Mouse (Mus musculus) CH12.LX (cell line): ENCODE measurements around the gene Nr2f2. TPM values are rescaled to one million over a fixed set of nuclear protein-coding genes. Genes with fewer than 3 reads are reported as not detected.

Experiments
- DNase-seq: peaks from one replicate; pipeline ENCODE4 v3.0.0-alpha.2; 2013; ENCODE audit errors: extremely low read depth
- H3K27ac ChIP-seq: 2 replicates; pipeline ENCODE4 v1.5.1; 2012; ENCODE audit warnings: low read depth, mild to moderate bottlenecking, control low read depth, moderate library complexity; ENCODE audit not compliant: insufficient read depth
- H3K27me3 ChIP-seq: replicated peaks from 2 replicates; pipeline ENCODE3; 2012; ENCODE audit warnings: inconsistent platforms
- H3K36me3 ChIP-seq, 2 experiments: replicated peaks in 1 of 2; 2 replicates each; pipeline versions ENCODE3 to v1.6.1; 2012; ENCODE audit warnings: inconsistent platforms in 1 of 2, low read length in 1 of 2, mild to moderate bottlenecking in 1 of 2, mixed read lengths in 1 of 2, moderate library complexity in 1 of 2; ENCODE audit not compliant: control insufficient read depth in 1 of 2, insufficient read depth in 1 of 2
- H3K4me1 ChIP-seq, 2 experiments: 2 replicates each; pipeline ENCODE4 v1.6.1; 2012; ENCODE audit warnings: inconsistent platforms in 1 of 2, moderate library complexity in 1 of 2; ENCODE audit not compliant: insufficient read depth in 2 of 2, control insufficient read depth in 1 of 2
- H3K4me2 ChIP-seq: 2 replicates; pipeline ENCODE4 v1.6.1; 2012; ENCODE audit warnings: low read depth, mild to moderate bottlenecking, control low read depth; ENCODE audit not compliant: poor library complexity, insufficient read depth, severe bottlenecking
- H3K4me3 ChIP-seq, 3 experiments: fragments of 150-350 bp in 1 of 3; sonication (generic) in 1 of 3; replicated peaks in 1 of 3; 2 replicates each; pipeline versions ENCODE3 to v1.5.1; 2011 to 2012; ENCODE audit warnings: low read depth in 2 of 3, low read length in 2 of 3, mild to moderate bottlenecking in 2 of 3, moderate library complexity in 2 of 3, control low read depth in 1 of 3, improper control_type of control experiment in 1 of 3, inconsistent platforms in 1 of 3, mixed read lengths in 1 of 3; ENCODE audit not compliant: poor library complexity in 1 of 3
- H3K79me2 ChIP-seq: replicated peaks from 2 replicates; pipeline ENCODE4 v1.6.1; 2012; ENCODE audit warnings: mild to moderate bottlenecking, moderate library complexity; ENCODE audit not compliant: control insufficient read depth, poor library complexity, insufficient read depth, severe bottlenecking; ENCODE audit errors: extremely low read depth
- H3K9ac ChIP-seq: 2 replicates; pipeline ENCODE4 v1.6.1; 2012; ENCODE audit warnings: low read depth, mild to moderate bottlenecking, control low read depth, moderate library complexity; ENCODE audit not compliant: insufficient read depth
- H3K9me3 ChIP-seq: replicated peaks from 2 replicates; pipeline ENCODE3; 2012; ENCODE audit warnings: low read length, inconsistent platforms, mixed read lengths
- CHD1 ChIP-seq: IDR thresholded peaks from 2 replicates; pipeline ENCODE4 v1.6.1; 2012; ENCODE audit warnings: low read depth, low read length, improper control_type of control experiment, inconsistent platforms
- CTCF ChIP-seq, 2 experiments: IDR thresholded peaks in 1 of 2; conservative IDR thresholded peaks in 1 of 2; 2 replicates each; pipeline ENCODE4 v1.5.1; 2011 to 2012; ENCODE audit warnings: low read depth in 2 of 2, low read length in 2 of 2, improper control_type of control experiment in 1 of 2, inconsistent platforms in 1 of 2, mild to moderate bottlenecking in 1 of 2, moderate library complexity in 1 of 2
- EP300 ChIP-seq: IDR thresholded peaks from 2 replicates; pipeline ENCODE4 v1.6.1; 2011; ENCODE audit warnings: low read length, improper control_type of control experiment
- ETS1 ChIP-seq: conservative IDR thresholded peaks from 2 replicates; pipeline ENCODE4 v1.6.1; 2012; ENCODE audit warnings: low read depth, mild to moderate bottlenecking, inconsistent platforms, low read length, improper control_type of control experiment, moderate library complexity
- HCFC1 ChIP-seq: IDR thresholded peaks from 2 replicates; pipeline ENCODE4 v1.6.1; 2012; ENCODE audit warnings: low read depth, mild to moderate bottlenecking, inconsistent platforms, low read length, improper control_type of control experiment
- JUND ChIP-seq: conservative IDR thresholded peaks from 2 replicates; pipeline ENCODE4 v1.6.1; 2011; ENCODE audit warnings: low read depth, low read length, improper control_type of control experiment
- MAFK ChIP-seq: IDR thresholded peaks from 2 replicates; pipeline ENCODE4 v1.6.1; 2011; ENCODE audit warnings: low read length, improper control_type of control experiment; ENCODE audit not compliant: insufficient replicate concordance
- MXI1 ChIP-seq: IDR thresholded peaks from 2 replicates; pipeline ENCODE4 v1.6.1; 2011; ENCODE audit warnings: mild to moderate bottlenecking, low read depth, low read length, improper control_type of control experiment
- MYC ChIP-seq: IDR thresholded peaks from 2 replicates; pipeline ENCODE4 v1.6.1; 2011; ENCODE audit warnings: low read depth, mild to moderate bottlenecking, improper control_type of control experiment, low read length
- NELFE ChIP-seq: IDR thresholded peaks from 2 replicates; pipeline ENCODE4 v1.6.1; 2011; ENCODE audit warnings: low read depth, low read length, improper control_type of control experiment
- NRF1 ChIP-seq: IDR thresholded peaks from 2 replicates; pipeline ENCODE4 v1.6.1; 2014; ENCODE audit warnings: low read depth, mild to moderate bottlenecking, inconsistent platforms, low read length, improper control_type of control experiment, moderate library complexity
- PAX5 ChIP-seq: IDR thresholded peaks from 2 replicates; pipeline ENCODE4 v1.6.1; 2012; ENCODE audit warnings: low read length, inconsistent platforms, mixed read lengths
- POLR2AphosphoS2 ChIP-seq: IDR thresholded peaks from 2 replicates; pipeline ENCODE4 v1.6.1; 2011; ENCODE audit warnings: low read depth, low read length, improper control_type of control experiment
- RAD21 ChIP-seq: IDR thresholded peaks from 2 replicates; pipeline ENCODE4 v1.6.1; 2011; ENCODE audit warnings: low read depth, mild to moderate bottlenecking, low read length, improper control_type of control experiment, moderate library complexity
- RCOR1 ChIP-seq: conservative IDR thresholded peaks from 2 replicates; pipeline ENCODE4 v1.6.1; 2012; ENCODE audit warnings: low read depth, mild to moderate bottlenecking, inconsistent platforms, low read length, improper control_type of control experiment
- TCF12 ChIP-seq: IDR thresholded peaks from 2 replicates; pipeline ENCODE4 v1.6.1; 2014; ENCODE audit warnings: low read depth, mild to moderate bottlenecking, inconsistent platforms, low read length, improper control_type of control experiment
- USF1 ChIP-seq: IDR thresholded peaks from 2 replicates; pipeline ENCODE4 v1.6.1; 2014; ENCODE audit warnings: low read depth, mild to moderate bottlenecking, inconsistent platforms, low read length, improper control_type of control experiment
- USF2 ChIP-seq: conservative IDR thresholded peaks from 2 replicates; pipeline ENCODE4 v1.6.1; 2011; ENCODE audit warnings: low read depth, low read length, improper control_type of control experiment
- ZC3H11A ChIP-seq: IDR thresholded peaks from 2 replicates; pipeline ENCODE4 v1.6.1; 2012; ENCODE audit warnings: low read depth, mild to moderate bottlenecking, inconsistent platforms, low read length, improper control_type of control experiment
- dilution Hi-C: fragments of 300-500 bp; cut with MboI; formaldehyde crosslinking; loops from 2 replicates; pipeline ENCODE4 v1.14.3; 2020; ENCODE audit warnings: low sequenced_read_pairs; ENCODE audit not compliant: extremely low pct_unique_long_range_greater_than_20kb, extremely low pct_ligation_motif_present
- in situ Hi-C: fragments of 300-500 bp; cut with MboI; formaldehyde crosslinking; loops from 3 replicates; pipeline ENCODE4 v1.14.3; 2019; ENCODE audit warnings: low sequenced_read_pairs, low pct_ligation_motif_present, low pct_unique_long_range_greater_than_20kb, mixed read lengths
- polyA plus RNA-seq: library from polyadenylated mRNA; unstranded; fragments of >175 nt; gene quantifications from 2 replicates; pipeline ENCODE4 v1.2.1, GENCODE M21; 2012; ENCODE audit warnings: low read depth; ENCODE audit not compliant: insufficient read length
- total RNA-seq, 2 experiments: library from RNA; depleted of rRNA; stranded (reverse); fragments of 300-350 nt in 1 of 2; fragments of >200 nt in 1 of 2; gene quantifications; 2 replicates each; pipeline ENCODE4 v1.2.3; 2012 to 2014

The Nr2f2 gene
- total and polyA plus RNA-seq, 3 experiments, result not detected

DNA sequence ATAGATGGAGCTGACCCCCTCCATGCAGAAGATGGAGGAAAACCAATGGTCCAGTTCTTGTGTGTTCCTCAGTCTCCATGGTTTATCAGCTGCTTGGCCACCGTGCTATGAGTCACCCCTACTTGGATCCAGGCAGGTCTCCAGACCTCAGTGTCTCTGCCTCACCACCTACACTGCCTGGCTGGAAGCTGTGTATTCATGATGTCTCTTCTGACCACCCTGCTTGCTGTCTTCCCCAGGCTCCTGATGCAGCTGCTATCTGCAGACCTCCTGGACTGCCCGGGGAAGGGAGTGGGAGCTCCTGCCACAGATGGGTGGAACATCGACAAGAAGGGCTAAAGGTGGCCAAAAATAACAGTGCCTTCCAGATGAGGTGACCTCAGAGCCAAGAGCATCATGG lies 43.8 kb upstream of the Nr2f2 start:
- no peak overlapping the region for H3K9ac ChIP-seq
- H3K4me2 ChIP-seq, result no peak overlapping the region
- H3K36me3 ChIP-seq, result no peaks in the 10 kb centered on the region
- no peaks in the 10 kb centered on the region for H3K4me1 ChIP-seq
- H3K79me2 ChIP-seq, result no peaks in the 10 kb centered on the region
- peaks cover 75% of the 10 kb centered on the region for H3K9me3 ChIP-seq
- DNase-seq, result no peak
- TF ChIP-seq EP300 (no peak), CHD1 (no peak), USF2 (no peak), MAFK (no peak), PAX5 (no peak), CTCF (conservative IDR thresholded peaks at IDR 0.05 in 1 of 2, IDR thresholded peaks at IDR 0.05 in 1 of 2; ENCODE audit: low read depth in 2 of 2, low read length in 2 of 2) (no peak), POLR2AphosphoS2 (no peak), JUND (no peak), HCFC1 (no peak), ETS1 (no peak), TCF12 (no peak), RAD21 (no peak), USF1 (no peak), MYC (no peak), MXI1 (no peak), RCOR1 (no peak)
- no peak overlapping the region for H3K4me3 ChIP-seq
- dilution Hi-C loops, result no loop called here
- no peak overlapping the region for H3K27ac ChIP-seq
- in situ Hi-C loops, result no loop called here
- no peaks in the 10 kb centered on the region for H3K27me3 ChIP-seq

DNA sequence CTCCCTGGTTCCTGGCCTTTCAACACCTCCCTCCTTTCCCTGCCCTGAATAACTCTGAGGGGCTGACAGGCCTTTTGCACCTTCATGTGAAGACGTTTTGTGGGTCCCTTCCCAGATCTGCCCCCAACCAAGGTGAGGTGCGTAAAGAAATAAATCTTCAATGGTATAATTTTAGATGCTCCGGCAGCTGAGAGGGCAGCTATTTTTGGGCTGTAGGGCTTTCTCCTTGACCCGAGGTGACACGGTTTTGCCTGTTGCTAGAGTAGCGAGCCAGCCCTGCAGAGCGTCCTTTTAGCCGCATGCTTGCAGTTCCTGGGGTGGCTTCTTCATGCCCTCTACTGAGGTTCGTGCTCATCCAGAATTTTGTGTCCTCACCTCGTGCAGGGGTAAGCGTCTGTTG lies 43.4 kb upstream of the Nr2f2 start:
- dilution Hi-C loops, result no loop called here
- no peak overlapping the region for H3K4me3 ChIP-seq
- no peaks in the 10 kb centered on the region for H3K36me3 ChIP-seq
- DNase-seq, result no peak
- H3K9me3 ChIP-seq, result peaks cover 71% of the 10 kb centered on the region
- TF ChIP-seq ZC3H11A (no peak), NRF1 (no peak), PAX5 (no peak), TCF12 (no peak), MAFK (no peak), CHD1 (no peak), NELFE (no peak)
- TF ChIP-seq, all 38 proteins: peak for 0
- Histone ChIP-seq H3K79me2 (no peaks in the 10 kb centered on the region), H3K4me2 (no peak overlapping the region), H3K27ac (no peak overlapping the region), H3K9ac (no peak overlapping the region), H3K4me1 (no peaks in the 10 kb centered on the region), H3K27me3 (no peaks in the 10 kb centered on the region)
- in situ Hi-C loops, result no loop called here
